Mouse (Mus musculus) ovary, postnatal 36 days (tissue): Measurements from ENCODE around the gene Hoxd8.

Source experiments
- DNase-seq: peaks from one replicate; pipeline ENCODE4 v3.0.0; 2022; ENCODE audit warnings: low spot score, mixed read lengths

Hoxd8 gene

GRCm38 (mm10) chr2:74669650-74670235, 34.7 kb upstream of the Hoxd8 start:
- DNase-seq, result no peak

- DNase-seq, result no peak
Measured at GRCm38 (mm10) chr2:74670632-74671188, 33.7 kb upstream of the Hoxd8 start.

DNA sequence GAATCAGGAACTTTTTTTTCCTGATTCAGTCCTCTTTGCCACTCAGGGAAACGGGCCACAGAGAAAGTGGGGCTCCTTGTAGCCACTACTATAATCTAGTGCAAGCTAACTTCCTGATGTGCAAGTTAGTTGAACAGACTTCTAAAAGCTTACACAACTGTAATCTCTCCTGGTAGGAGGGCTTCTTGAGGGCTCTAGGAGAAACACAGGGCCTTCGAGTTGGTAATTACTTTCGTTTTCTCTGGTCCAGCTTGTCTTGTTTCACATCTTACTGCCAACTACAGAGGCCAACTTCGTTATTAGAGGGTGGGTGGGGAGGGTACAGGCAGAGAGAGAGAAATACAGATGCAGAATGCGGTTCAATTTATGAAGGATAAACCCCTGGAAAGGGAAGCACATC, 32.6 kb upstream of the Hoxd8 start:
- no peak for DNase-seq

DNA sequence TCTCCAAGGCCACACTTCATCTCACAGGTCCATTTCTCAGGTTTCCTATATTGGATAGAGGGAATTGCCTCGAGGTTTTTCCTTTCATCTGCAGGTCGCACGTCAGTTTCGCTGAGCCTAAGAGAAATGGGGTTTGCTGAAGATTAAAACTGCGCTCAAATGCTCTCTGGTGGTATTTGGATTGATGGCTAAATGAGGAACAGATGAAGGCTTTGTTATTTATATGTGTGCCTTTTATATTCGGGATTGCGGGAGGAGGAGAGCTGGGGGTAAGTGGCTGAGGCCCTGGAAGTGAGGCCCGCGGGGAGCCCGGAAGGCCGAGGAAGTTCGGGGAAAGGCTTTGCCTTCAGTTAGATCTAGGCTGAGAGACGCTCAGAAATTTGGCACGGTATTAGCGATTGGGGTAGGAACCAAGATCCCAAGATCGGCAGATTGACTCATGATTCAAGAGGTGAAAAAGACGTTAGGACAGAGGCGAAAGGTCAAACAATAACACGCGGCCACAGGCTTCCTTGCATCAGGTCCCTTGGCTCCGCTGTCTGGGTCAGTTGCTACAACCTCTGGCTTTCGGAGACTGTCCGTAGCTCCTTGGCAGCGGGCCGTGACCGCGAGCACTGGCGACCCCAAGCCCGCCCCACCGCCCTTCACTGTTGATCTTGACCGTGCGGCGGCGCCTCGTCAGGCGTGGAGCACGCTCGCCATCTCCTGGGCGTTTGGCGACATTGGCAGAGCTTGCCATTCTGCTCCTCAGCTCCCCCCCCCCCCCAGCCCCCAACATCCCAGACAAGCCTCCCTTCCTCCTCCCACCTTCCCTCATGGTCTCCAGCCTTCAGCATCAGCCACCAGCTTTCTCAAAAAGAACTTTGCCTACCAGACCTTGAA, 31.7 kb upstream of the Hoxd8 start:
- DNase-seq, result peak; percentile 58

- no peak for DNase-seq
Measured at GRCm38 (mm10) chr2:74673835-74674425, 30.5 kb upstream of the Hoxd8 start.

DNA sequence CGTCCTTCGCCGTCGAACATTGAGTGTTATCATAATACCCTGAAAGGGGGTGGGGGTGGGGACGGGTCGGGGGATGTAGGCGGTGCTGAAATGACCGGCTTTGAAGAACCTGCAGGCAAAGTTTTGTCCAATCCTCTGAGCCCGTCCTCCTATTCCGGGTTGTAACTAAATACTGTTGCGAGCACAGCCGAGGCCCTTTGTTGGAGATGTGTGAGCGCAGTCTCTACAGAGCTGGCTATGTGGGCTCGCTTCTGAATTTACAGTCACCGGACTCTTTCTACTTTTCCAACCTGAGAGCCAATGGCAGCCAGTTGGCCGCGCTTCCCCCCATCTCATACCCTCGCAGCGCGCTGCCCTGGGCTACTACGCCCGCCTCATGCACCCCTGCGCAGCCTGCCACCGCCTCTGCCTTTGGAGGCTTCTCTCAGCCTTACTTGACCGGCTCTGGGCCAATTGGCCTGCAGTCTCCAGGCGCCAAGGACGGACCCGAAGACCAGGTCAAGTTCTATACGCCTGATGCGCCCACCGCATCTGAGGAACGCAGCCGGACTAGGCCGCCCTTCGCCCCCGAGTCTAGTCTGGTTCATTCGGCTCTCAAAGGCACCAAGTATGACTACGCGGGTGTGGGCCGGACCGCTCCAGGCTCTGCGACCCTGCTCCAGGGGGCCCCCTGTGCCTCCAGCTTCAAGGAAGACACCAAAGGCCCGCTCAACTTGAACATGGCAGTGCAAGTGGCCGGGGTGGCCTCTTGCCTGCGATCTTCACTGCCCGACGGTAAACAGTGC, 29.3 kb upstream of the Hoxd8 start, which contains the start of gene Hoxd12:
Gene Hoxd12 (plus strand): TSS at position 133 of the 785 bp plus-strand sequence.
- no peak for DNase-seq

DNA sequence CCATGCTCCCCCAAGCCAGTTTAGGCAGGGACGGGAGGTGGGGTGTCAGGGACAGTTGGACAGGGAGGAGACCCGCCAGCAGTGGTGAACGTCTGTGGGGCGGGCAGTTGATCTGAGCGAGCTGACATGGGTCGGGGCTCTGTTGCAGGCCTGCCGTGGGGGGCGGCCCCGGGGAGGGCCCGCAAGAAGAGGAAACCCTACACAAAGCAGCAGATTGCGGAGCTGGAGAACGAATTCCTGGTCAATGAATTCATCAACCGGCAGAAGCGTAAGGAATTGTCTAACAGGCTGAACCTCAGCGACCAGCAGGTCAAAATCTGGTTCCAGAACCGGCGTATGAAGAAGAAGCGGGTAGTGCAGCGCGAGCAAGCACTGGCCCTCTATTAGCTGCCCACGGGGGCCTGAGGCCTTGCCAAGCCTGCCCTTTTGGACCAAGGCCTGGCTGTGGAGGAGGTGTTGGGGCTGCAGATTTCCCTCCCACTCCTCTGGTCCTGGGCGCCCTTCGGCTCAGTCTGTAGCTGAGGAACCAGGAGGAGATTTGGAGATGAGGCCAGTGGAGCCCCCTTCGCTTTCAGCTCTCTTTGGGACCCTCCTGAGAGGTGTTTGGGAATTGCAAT, 28.6 kb upstream of the Hoxd8 start:
- no peak for DNase-seq

DNA sequence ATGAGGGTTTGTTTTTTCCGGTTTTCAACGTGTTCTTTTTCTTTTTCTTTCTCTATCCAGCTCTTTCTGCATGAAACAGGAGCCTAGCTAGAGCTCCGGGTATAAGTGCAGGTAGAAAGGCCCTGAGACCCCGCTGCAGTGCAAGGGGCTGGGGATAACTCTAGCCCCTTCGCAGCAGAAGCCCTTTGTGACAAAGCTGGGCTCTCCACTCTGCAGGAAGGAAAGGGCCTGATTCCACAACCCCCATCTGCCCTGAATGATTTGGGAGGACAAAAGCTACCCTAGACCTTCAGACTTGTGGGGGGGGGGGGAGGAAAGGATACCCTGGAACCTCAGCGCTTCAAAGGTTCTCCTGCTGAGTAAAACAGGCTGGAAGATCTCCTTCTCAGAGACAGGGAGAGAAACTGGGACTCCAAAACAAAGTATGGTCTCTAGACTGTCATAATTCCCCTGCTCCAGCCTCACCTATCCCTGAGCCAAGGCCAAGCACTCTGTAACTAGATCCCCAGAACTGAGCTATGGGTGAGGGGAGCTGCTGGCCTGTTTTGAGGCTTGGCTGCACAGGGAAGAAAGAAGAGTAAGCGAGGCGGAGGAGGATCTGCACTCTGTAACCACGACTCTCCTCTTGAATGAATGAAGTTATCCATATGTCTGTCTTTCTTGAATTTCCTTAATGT, 27.9 kb upstream of the Hoxd8 start:
- DNase-seq, result no peak

DNA sequence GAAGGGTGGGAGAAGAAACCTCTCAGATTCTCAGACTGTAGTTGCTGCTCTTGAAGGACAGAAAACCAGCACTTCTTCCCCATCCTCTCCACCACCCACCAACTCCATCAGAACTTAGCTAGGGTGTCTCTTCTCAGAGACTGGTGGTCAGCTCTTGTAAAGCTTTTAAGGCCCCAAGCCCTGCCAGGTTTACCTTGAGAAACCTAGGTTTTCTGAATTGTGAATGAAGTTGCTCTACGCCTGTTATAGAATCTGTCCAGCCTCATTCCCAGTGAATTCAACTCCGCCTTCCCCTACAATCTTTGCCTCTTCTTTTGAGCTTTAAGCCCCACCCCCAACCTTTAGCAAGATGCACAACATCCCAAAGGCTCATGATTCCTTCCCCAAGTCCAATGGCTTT, 27.3 kb upstream of the Hoxd8 start:
- DNase-seq, result no peak

GRCm38 (mm10) chr2:74678891-74679595, 25.4 kb upstream of the Hoxd8 start, which contains the start of gene Hoxd11:
Hoxd11 (plus strand) TSS chr2:74679557.
- no peak for DNase-seq

DNA sequence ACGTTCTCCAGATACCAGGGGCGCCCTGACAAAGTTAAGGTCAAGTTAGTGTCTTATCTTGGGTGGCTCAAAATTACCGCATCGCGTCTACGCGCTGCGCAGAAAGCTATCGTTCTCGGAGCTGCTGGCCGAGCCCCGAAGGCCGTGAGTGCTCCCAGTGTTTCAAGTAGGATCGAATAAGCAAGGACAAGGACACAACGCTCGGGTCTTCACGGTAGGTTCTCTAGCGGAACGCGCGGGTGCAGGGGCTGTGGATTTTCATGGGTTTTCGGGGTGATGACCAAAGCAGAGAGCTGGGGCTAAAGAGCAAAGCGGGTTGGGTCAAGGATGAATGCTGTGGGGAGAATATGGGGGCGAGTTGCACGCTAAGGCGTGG, 24.8 kb upstream of the Hoxd8 start:
- DNase-seq, result no peak

DNA sequence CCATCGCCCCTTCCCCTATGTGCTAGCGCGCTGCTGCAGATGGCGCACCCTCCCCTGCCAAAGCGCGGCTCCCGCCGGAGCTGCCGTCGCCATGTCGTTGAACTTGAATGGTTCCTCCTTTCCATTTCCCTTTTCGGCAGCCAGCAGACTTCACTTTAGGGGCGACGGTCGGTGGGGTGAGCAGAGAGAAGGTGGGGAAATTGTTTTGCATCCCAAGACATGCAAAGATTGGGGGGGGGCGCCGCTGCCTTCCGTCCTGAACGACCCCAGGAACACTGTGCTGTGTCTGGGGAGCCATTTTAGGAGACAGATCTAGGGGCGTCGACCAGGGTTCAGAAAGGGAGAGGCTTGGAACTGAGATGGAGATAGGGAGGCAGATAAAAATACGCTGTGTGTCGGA, 24.4 kb upstream of the Hoxd8 start:
- DNase-seq, result no peak

- DNase-seq, result no peak
Measured at GRCm38 (mm10) chr2:74680561-74681398, 23.6 kb upstream of the Hoxd8 start.

DNA sequence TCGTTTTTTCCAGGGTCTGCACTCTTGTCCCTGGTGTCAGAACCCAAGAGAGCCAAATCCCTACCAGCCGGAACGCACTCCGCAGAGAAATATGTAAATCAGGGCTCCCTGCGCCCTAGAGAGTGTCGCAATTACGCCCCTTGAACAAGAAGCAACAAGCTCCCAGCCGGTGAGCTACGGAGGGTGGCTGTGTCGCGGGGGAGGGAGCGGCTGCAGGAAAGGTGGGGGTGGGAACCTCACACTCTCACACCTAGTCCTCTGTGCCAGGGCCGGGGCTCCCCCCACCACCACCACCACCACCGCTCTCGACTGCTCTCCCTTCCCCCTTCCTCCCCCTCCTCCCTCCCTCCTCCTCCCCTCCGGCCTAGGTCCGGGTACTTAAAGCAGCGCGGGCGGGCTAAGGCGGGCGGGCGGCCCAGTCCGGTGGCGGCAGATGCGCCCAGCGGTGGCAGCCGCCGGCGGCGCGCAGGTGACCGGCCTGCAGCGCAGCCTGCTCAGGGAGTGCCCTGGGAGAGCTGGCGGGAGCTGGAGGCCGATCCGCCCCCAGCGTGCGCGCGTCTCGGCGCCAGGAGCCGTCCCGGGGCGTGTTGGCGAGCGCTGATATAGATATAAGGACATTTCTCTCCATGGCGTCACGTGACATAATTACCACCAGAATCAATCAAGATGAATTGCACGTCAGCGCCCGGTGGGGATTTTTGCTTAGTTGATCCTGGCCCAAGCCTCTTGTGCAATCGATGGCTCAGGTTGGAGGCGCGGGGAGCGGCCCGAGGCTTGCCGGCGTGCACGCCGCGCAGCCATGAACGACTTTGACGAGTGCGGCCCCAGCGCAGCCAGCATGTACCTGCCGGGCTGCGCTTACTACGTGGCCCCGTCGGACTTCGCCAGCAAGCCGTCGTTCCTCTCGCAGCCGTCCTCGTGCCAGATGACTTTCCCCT, 22.6 kb upstream of the Hoxd8 start:
- no peak for DNase-seq

DNA sequence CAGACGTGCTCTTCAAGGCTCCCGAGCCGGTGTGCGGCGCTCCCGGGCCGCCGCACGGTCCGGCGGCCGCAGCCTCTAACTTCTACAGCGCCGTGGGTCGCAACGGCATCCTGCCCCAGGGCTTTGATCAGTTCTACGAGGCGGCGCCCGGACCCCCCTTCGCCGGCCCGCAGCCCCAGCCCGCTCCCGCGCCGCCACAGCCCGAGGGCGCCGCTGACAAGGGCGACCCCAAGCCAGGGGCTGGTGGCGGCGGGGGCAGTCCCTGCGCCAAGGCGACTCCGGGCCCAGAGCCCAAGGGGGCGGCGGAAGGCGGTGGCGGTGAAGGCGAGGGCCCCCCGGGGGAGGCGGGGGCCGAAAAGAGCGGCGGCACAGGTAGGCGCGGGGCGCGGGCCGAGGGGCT, 21.6 kb upstream of the Hoxd8 start:
- no peak for DNase-seq

- DNase-seq, result no peak
Measured at GRCm38 (mm10) chr2:74683471-74683951, 20.9 kb upstream of the Hoxd8 start.

- DNase-seq, result no peak
Measured at GRCm38 (mm10) chr2:74684106-74684505, 20.3 kb upstream of the Hoxd8 start.

GRCm38 (mm10) chr2:74685059-74685603, 19.3 kb upstream of the Hoxd8 start:
- no peak for DNase-seq
